Mouse (Mus musculus) CD4-positive, CD25-positive, alpha-beta regulatory T cell, adult 2 months (primary cell): ENCODE results near the gene Plch2.
A peak's percentile ranks its signal among the peaks of the same experiment; 100 is the strongest.

Experiments used
- DNase-seq: peaks from one replicate; pipeline ENCODE4 v3.0.0-alpha.2; 2012; ENCODE audit warnings: low read depth, low spot score

Gene Plch2

GRCm38 (mm10) chr4:154958171-154958570, 98.4 kb downstream of the Plch2 start:
- no peak for DNase-seq

GRCm38 (mm10) chr4:154957289-154957993, 99.1 kb downstream of the Plch2 start:
- DNase-seq: no peak

- DNase-seq: no peak
Measured at GRCm38 (mm10) chr4:154956604-154957003, 100.0 kb downstream of the Plch2 start.

GRCm38 (mm10) chr4:154952461-154953241, 103.9 kb downstream of the Plch2 start:
- no peak for DNase-seq

- DNase-seq: no peak
Measured at GRCm38 (mm10) chr4:154949589-154949982, 107.0 kb downstream of the Plch2 start.

GRCm38 (mm10) chr4:154948940-154949588, 107.5 kb downstream of the Plch2 start:
- DNase-seq: no peak

GRCm38 (mm10) chr4:154948066-154948939, 108.3 kb downstream of the Plch2 start:
- no peak for DNase-seq

GRCm38 (mm10) chr4:154946319-154946718, 110.3 kb downstream of the Plch2 start:
- DNase-seq: no peak

- DNase-seq: peak; percentile 95
Measured at GRCm38 (mm10) chr4:154944121-154944590, 112.4 kb downstream of the Plch2 start.

- no peak for DNase-seq
Measured at GRCm38 (mm10) chr4:154943323-154944039, 113.1 kb downstream of the Plch2 start.

GRCm38 (mm10) chr4:154942632-154943322, 113.8 kb downstream of the Plch2 start:
- DNase-seq: peak; percentile 70

- no peak for DNase-seq
Measured at GRCm38 (mm10) chr4:154941831-154942230, 114.8 kb downstream of the Plch2 start.

- no peak for DNase-seq
Measured at GRCm38 (mm10) chr4:154940156-154940555, 116.4 kb downstream of the Plch2 start.

GRCm38 (mm10) chr4:154937746-154938145, 118.8 kb downstream of the Plch2 start:
- DNase-seq: no peak

GRCm38 (mm10) chr4:154936542-154937255, 119.9 kb downstream of the Plch2 start:
- DNase-seq: peak; percentile 88

- peak; percentile 82 for DNase-seq
Measured at GRCm38 (mm10) chr4:154935788-154936187, 120.8 kb downstream of the Plch2 start.

- DNase-seq: no peak
Measured at GRCm38 (mm10) chr4:154934800-154935199, 121.8 kb downstream of the Plch2 start.

GRCm38 (mm10) chr4:154933306-154933907, 123.2 kb downstream of the Plch2 start:
- DNase-seq: no peak
